Mouse (Mus musculus) pancreas, adult 10 weeks (tissue): Measurements from ENCODE around the gene Tollip. TPM values are rescaled to one million over a fixed set of nuclear protein-coding genes. Genes with fewer than 3 reads are reported as not detected.

ENCODE experiments used
- polyA plus RNA-seq: library from polyadenylated mRNA; stranded (reverse); fragments of 350-450 nt; fragmentation: Illumina TruSeq; extraction: RNeasy Lipid Tissue Mini Kit (QIAGEN cat#74804); gene quantifications from one replicate; pipeline ENCODE4 v1.2.3, GENCODE M21; 2015; ENCODE audit warnings: low read depth, low replicate concordance; ENCODE audit not compliant: insufficient read depth

Gene Tollip
- polyA plus RNA-seq: 11.2 TPM

GRCm38 (mm10) chr7:141918407-141918806, at the start of gene Tollip:
Gene Tollip, minus strand, starts transcription at chr7:141918507.

DNA sequence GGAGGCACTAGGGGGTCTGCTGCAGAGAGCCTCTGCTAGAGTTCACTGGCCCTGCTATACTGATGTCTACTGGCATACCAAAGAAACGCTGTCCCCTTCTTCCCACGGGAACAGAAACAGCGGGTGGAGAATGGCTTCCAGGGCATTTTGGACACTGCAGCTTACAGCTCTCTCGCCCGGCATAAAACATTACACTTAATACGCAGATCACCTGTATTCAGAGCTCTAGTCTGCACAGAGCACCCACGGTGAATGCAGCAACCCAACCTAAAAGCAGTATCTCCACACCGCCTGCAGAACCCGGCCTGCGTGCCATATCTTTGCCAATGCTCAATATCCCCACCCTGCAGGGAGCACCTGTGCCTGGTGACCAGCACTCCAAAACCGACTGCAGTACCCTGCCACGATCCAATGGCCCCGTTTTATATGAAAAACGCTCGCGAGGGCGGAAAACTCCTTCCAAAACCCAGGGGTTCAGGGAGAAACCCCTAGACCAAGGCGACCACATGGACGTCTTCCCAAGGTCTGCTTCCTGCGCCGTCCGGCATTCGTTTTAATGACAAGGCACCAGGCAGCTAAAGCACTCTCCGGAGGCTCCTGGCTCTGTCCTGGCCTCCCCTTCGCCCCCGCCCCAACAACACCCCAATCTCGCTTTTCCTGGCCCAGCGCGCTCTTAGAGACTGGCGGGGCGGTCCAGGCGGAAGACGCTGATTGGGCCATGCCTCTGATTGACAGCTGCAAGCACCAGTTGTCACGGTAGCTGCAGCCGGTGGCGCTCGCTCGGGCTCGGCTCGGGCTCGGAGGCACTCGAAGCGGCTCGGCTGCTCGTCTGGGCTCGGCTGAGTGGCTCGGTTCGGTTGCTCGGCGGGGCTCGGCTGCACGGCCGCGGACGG, 30.8 kb upstream of the Tollip start, which contains the start of gene Brsk2:
Gene Brsk2 (plus strand): TSS at position 846 of the 893 bp plus-strand sequence.

GRCm38 (mm10) chr7:141838779-141839178, 79.5 kb downstream of the Tollip start, which contains the start of gene Muc5b:
Gene Muc5b, plus strand, starts transcription at chr7:141839070.

Other genes starting within 250 kb of the Tollip start
- gene Muc2, start 228.2 kb downstream of the Tollip start, polyA plus RNA-seq: 0.54 TPM
- not detected for gene Muc5ac, start 129.5 kb downstream of the Tollip start, polyA plus RNA-seq
- not detected for gene Muc5b, start 79.4 kb downstream of the Tollip start, polyA plus RNA-seq
- gene Brsk2, start 31.2 kb upstream of the Tollip start, polyA plus RNA-seq: 10.4 TPM
- gene Mob2, start 142.6 kb upstream of the Tollip start, polyA plus RNA-seq: 23.7 TPM
- gene Dusp8, start 177.3 kb upstream of the Tollip start, polyA plus RNA-seq: 2.1 TPM
- not detected for gene Gm45618, start 202.2 kb upstream of the Tollip start, polyA plus RNA-seq
- not detected for gene Gm39115, start 217.5 kb upstream of the Tollip start, polyA plus RNA-seq
- gene Gm45337, start 226.1 kb upstream of the Tollip start, polyA plus RNA-seq: not detected
- gene Gm29735, start 238.6 kb upstream of the Tollip start, polyA plus RNA-seq: not detected
- gene Gm4553, start 247.2 kb upstream of the Tollip start, polyA plus RNA-seq: not detected